Mouse (Mus musculus): ENCODE data around the gene Rbm17. TPM values are rescaled to one million over a fixed set of nuclear protein-coding genes. Genes with fewer than 3 reads are reported as not detected.
"Not testable (repeated sequence)": the region's sequence is repeated elsewhere in the genome, so short reads cannot be mapped to it uniquely, and the experiment has no call there.

The Rbm17 gene
- polyA plus RNA-seq, 1 experiment, result 258 TPM

GRCm38 (mm10) chr2:11625890-11626289, 21.9 kb upstream of the Rbm17 start, which contains the start of gene Gm17490:
Gene Gm17490 (minus strand): TSS chr2:11626264.
- TF ChIP-seq CTCF (IDR thresholded peaks at IDR 0.05; ENCODE audit: low read depth, low read length) (no peak), POLR2A (IDR thresholded peaks at IDR 0.05; ENCODE audit: insufficient read depth, low read length) (no peak), EP300 (IDR thresholded peaks at IDR 0.05; ENCODE audit: insufficient read depth, low read depth, low read length) (no peak)
- Histone ChIP-seq H3K9me3 (replicated peaks; ENCODE audit: control insufficient read depth, insufficient read depth, low read length, poor library complexity, severe bottlenecking) (no peaks in the 10 kb centered on the region), H3K9ac (ENCODE audit: low read depth, poor library complexity, severe bottlenecking) (no peak within 1 kb of the TSS), H3K27me3 (ENCODE audit: control insufficient read depth, insufficient read depth, low read length, poor library complexity, severe bottlenecking) (no peaks in the 10 kb centered on the region), H3K4me1 (ENCODE audit: control insufficient read depth, insufficient read depth, low read length) (no peaks in the 10 kb centered on the region), H3K27ac (ENCODE audit: insufficient read depth, low read length) (no peak within 1 kb of the TSS), H3K36me3 (ENCODE audit: control insufficient read depth, insufficient read depth, low read length, poor library complexity, severe bottlenecking) (no peaks in the 10 kb centered on the region), H3K4me3 (ENCODE audit: low read depth, low read length) (no peak within 1 kb of the TSS)

- H3K27ac ChIP-seq (ENCODE audit: insufficient read depth, low read length), result no peak overlapping the region
- H3K9ac ChIP-seq (ENCODE audit: low read depth, poor library complexity, severe bottlenecking), result no peak overlapping the region
- TF ChIP-seq POLR2A (IDR thresholded peaks at IDR 0.05; ENCODE audit: insufficient read depth, low read length) (no peak), EP300 (IDR thresholded peaks at IDR 0.05; ENCODE audit: insufficient read depth, low read depth, low read length) (no peak)
- H3K27me3 ChIP-seq (ENCODE audit: control insufficient read depth, insufficient read depth, low read length, poor library complexity, severe bottlenecking), result no peaks in the 10 kb centered on the region
- H3K4me1 ChIP-seq (ENCODE audit: control insufficient read depth, insufficient read depth, low read length), result peaks cover 2% of the 10 kb centered on the region
- no peaks in the 10 kb centered on the region for H3K36me3 ChIP-seq (ENCODE audit: control insufficient read depth, insufficient read depth, low read length, poor library complexity, severe bottlenecking)
- no peaks in the 10 kb centered on the region for H3K9me3 ChIP-seq (replicated peaks; ENCODE audit: control insufficient read depth, insufficient read depth, low read length, poor library complexity, severe bottlenecking)
- no peak overlapping the region for H3K4me3 ChIP-seq (ENCODE audit: low read depth, low read length)
Observed at GRCm38 (mm10) chr2:11623726-11624125, 19.8 kb upstream of the Rbm17 start.

GRCm38 (mm10) chr2:11623173-11623572, 19.2 kb upstream of the Rbm17 start:
- H3K27ac ChIP-seq (ENCODE audit: insufficient read depth, low read length), result no peak overlapping the region
- H3K9me3 ChIP-seq (replicated peaks; ENCODE audit: control insufficient read depth, insufficient read depth, low read length, poor library complexity, severe bottlenecking), result no peaks in the 10 kb centered on the region
- no peaks in the 10 kb centered on the region for H3K27me3 ChIP-seq (ENCODE audit: control insufficient read depth, insufficient read depth, low read length, poor library complexity, severe bottlenecking)
- H3K4me3 ChIP-seq (ENCODE audit: low read depth, low read length), result no peak overlapping the region
- no peak overlapping the region for H3K9ac ChIP-seq (ENCODE audit: low read depth, poor library complexity, severe bottlenecking)
- no peaks in the 10 kb centered on the region for H3K36me3 ChIP-seq (ENCODE audit: control insufficient read depth, insufficient read depth, low read length, poor library complexity, severe bottlenecking)
- TF ChIP-seq EP300 (IDR thresholded peaks at IDR 0.05; ENCODE audit: insufficient read depth, low read depth, low read length) (no peak), POLR2A (IDR thresholded peaks at IDR 0.05; ENCODE audit: insufficient read depth, low read length) (no peak), CTCF (IDR thresholded peaks at IDR 0.05; ENCODE audit: low read depth, low read length) (no peak)
- H3K4me1 ChIP-seq (ENCODE audit: control insufficient read depth, insufficient read depth, low read length), result peaks cover 2% of the 10 kb centered on the region

GRCm38 (mm10) chr2:11619598-11619997, 15.6 kb upstream of the Rbm17 start:
- Histone ChIP-seq H3K9me3 (replicated peaks; ENCODE audit: control insufficient read depth, insufficient read depth, low read length, poor library complexity, severe bottlenecking) (0 out of 2 replicates have a peak, but pooled peaks cover 5% of the 10 kb centered on the region), H3K27ac (ENCODE audit: insufficient read depth, low read length) (no peak overlapping the region), H3K27me3 (ENCODE audit: control insufficient read depth, insufficient read depth, low read length, poor library complexity, severe bottlenecking) (no peaks in the 10 kb centered on the region), H3K4me3 (ENCODE audit: low read depth, low read length) (no peak overlapping the region), H3K9ac (ENCODE audit: low read depth, poor library complexity, severe bottlenecking) (no peak overlapping the region), H3K4me1 (ENCODE audit: control insufficient read depth, insufficient read depth, low read length) (peaks cover 2% of the 10 kb centered on the region), H3K36me3 (ENCODE audit: control insufficient read depth, insufficient read depth, low read length, poor library complexity, severe bottlenecking) (no peaks in the 10 kb centered on the region)
- no peak for TF ChIP-seq POLR2A (IDR thresholded peaks at IDR 0.05; ENCODE audit: insufficient read depth, low read length)
- TF ChIP-seq CTCF (IDR thresholded peaks at IDR 0.05; ENCODE audit: low read depth, low read length), result no peak
- no peak for TF ChIP-seq EP300 (IDR thresholded peaks at IDR 0.05; ENCODE audit: insufficient read depth, low read depth, low read length)

GRCm38 (mm10) chr2:11616846-11617245, 12.9 kb upstream of the Rbm17 start:
- Histone ChIP-seq H3K4me3 (ENCODE audit: low read depth, low read length) (no peak overlapping the region), H3K36me3 (ENCODE audit: control insufficient read depth, insufficient read depth, low read length, poor library complexity, severe bottlenecking) (no peaks in the 10 kb centered on the region), H3K9me3 (replicated peaks; ENCODE audit: control insufficient read depth, insufficient read depth, low read length, poor library complexity, severe bottlenecking) (0 out of 2 replicates have a peak, but pooled peaks cover 5% of the 10 kb centered on the region), H3K27ac (ENCODE audit: insufficient read depth, low read length) (no peak overlapping the region), H3K27me3 (ENCODE audit: control insufficient read depth, insufficient read depth, low read length, poor library complexity, severe bottlenecking) (no peaks in the 10 kb centered on the region), H3K9ac (ENCODE audit: low read depth, poor library complexity, severe bottlenecking) (no peak overlapping the region), H3K4me1 (ENCODE audit: control insufficient read depth, insufficient read depth, low read length) (peaks cover 2% of the 10 kb centered on the region)
- TF ChIP-seq CTCF (IDR thresholded peaks at IDR 0.05; ENCODE audit: low read depth, low read length) (no peak), EP300 (IDR thresholded peaks at IDR 0.05; ENCODE audit: insufficient read depth, low read depth, low read length) (no peak), POLR2A (IDR thresholded peaks at IDR 0.05; ENCODE audit: insufficient read depth, low read length) (no peak)

GRCm38 (mm10) chr2:11612939-11613338, 9.0 kb upstream of the Rbm17 start:
- H3K36me3 ChIP-seq (ENCODE audit: control insufficient read depth, insufficient read depth, low read length, poor library complexity, severe bottlenecking); H3K9me3 ChIP-seq (replicated peaks; ENCODE audit: control insufficient read depth, insufficient read depth, low read length, poor library complexity, severe bottlenecking); H3K9ac ChIP-seq (ENCODE audit: low read depth, poor library complexity, severe bottlenecking); H3K27me3 ChIP-seq (ENCODE audit: control insufficient read depth, insufficient read depth, low read length, poor library complexity, severe bottlenecking); H3K4me3 ChIP-seq (ENCODE audit: low read depth, low read length); H3K4me1 ChIP-seq (ENCODE audit: control insufficient read depth, insufficient read depth, low read length); H3K27ac ChIP-seq (ENCODE audit: insufficient read depth, low read length): not testable (repeated sequence)

GRCm38 (mm10) chr2:11606718-11607117, 2.8 kb upstream of the Rbm17 start:
- H3K9ac ChIP-seq (ENCODE audit: low read depth, poor library complexity, severe bottlenecking); H3K27me3 ChIP-seq (ENCODE audit: control insufficient read depth, insufficient read depth, low read length, poor library complexity, severe bottlenecking); H3K4me3 ChIP-seq (ENCODE audit: low read depth, low read length); H3K27ac ChIP-seq (ENCODE audit: insufficient read depth, low read length); H3K9me3 ChIP-seq (replicated peaks; ENCODE audit: control insufficient read depth, insufficient read depth, low read length, poor library complexity, severe bottlenecking); H3K4me1 ChIP-seq (ENCODE audit: control insufficient read depth, insufficient read depth, low read length); H3K36me3 ChIP-seq (ENCODE audit: control insufficient read depth, insufficient read depth, low read length, poor library complexity, severe bottlenecking): not testable (repeated sequence)
